Mouse (Mus musculus): ENCODE measurements at regions not wholly inside any gene's neighbourhood (a gene's known extent, or its start where the extent isn't known, plus 50 kb on each side); places are given as distances from the start of the nearest gene placed in this dataset.

DNA sequence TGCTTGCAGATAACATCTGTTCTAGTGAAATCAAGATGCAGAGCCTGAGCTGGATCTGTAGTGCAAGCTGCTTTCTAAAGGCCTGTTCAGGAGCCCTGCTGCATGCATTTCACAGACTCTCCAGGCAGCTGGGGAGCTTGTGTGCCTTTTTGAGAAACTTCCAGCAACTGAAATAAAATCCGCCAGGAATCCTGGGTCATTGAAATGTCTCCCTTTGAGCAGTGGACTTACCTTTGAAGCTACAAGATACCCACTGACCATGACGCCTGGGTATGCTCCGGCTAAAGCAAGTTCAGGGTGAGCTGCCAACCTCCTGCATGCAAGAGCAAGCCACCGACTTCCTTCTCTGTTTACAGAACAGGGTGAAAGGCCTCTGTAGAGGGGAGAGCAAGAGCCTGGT is 278.7 kb downstream of the Cenpw start:
- Histone ChIP-seq H3K27ac (no peak overlapping the region), H3K4me3 (no peak overlapping the region)
- no peak for DNase-seq (ENCODE audit: extremely low spot score in 1 of 2, low spot score in 2 of 2)
- no peak for TF ChIP-seq CTCF (IDR thresholded peaks at IDR 0.05)
- intact Hi-C loops (cut with DNase I): no loop called here

DNA sequence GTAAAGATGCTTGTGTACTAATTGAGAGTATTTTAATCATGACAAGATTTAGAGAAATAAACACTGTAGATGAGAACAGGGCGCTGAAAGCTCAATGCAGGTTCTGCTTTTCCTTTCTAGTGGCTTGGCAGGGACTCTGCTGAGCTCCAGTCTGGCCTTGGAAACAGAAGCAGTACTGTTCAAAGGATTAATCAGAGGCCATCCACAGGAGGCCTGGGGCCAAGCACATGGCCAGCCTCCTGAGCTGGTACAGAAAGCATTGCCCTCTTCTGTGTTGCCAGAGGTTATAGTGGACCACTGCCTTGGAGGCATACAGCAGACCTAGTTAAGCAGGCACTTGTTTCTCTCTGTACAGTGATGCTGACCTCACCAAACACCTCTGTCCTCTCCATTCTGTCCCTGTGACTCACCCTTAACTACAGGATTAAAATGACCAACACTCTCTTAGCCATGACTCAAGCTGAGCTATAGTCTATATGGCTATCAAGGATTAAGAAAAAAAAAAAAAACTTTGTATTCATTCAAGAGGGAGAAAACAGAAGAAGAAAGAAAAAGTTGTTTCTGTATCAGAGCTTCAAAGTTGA is 302.5 kb downstream of the Cenpw start:
- H3K4me3 ChIP-seq: no peak overlapping the region
- H3K27ac ChIP-seq: no peak overlapping the region
- TF ChIP-seq CTCF (IDR thresholded peaks at IDR 0.05): no peak
- peak in 1 of 2 experiments; percentile 29 for DNase-seq (ENCODE audit: extremely low spot score in 1 of 2, low spot score in 2 of 2)
- intact Hi-C loops (cut with DNase I): no loop called here

DNA sequence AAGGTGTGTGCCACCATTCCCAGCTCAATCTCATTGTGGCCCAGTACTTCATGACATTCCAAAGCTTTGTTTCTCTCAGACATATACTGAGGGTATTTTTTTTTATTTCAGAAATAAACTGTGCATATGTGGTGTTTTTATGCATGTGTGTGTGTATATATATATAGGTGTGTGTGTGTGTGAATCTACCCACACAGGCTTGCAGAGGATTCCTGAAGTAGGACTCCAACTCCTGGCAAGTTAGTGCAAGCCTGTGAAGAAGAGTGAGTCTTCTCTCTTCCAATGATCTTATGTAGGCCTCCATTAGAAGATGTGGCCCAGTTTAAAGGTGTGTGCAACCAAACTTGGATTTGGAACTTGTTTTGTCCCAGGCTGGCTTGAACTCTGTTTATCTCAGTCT is 328.9 kb upstream of the Rspo3 start:
- Histone ChIP-seq H3K4me3 (no peak overlapping the region), H3K27ac (no peak overlapping the region)
- intact Hi-C loops (cut with DNase I): no loop called here
- no peak for TF ChIP-seq CTCF (IDR thresholded peaks at IDR 0.05)
- no peak for DNase-seq (ENCODE audit: extremely low spot score in 1 of 2, low spot score in 2 of 2)

DNA sequence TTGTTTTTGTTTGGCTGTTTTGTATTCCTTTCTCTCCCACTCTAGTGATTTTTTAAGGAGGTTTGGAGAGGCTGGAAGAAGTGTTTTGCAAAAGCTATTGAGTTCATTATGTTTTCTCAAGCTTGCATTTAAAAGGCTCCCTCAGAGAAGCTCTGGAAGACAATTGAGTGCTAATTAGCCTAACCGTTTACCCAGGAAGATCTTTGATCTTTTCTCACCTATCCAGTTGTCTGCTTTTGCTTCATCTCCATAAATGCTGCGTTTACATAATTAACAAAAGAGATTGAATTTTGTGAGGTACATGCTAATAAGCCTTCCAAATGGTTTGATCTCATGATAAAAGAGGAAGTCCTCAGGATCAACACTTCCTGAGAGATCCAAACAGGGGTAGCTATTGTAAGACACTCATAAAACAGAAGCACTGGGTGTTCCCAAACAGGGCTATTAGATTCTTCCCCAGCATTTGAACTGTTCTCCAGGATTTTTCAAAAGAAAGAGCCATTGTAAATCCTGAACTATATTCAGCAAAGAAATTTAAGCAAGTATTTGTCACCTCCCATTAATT is 320.2 kb upstream of the Rspo3 start:
- intact Hi-C loops (cut with DNase I): no loop called here
- H3K27ac ChIP-seq: no peak overlapping the region
- DNase-seq (ENCODE audit: extremely low spot score in 1 of 2, low spot score in 2 of 2): no peak
- H3K4me3 ChIP-seq: no peak overlapping the region
- TF ChIP-seq CTCF (IDR thresholded peaks at IDR 0.05): no peak

GRCm38 (mm10) chr10:29852516-29852915 is 316.8 kb upstream of the Rspo3 start:
- no peak for TF ChIP-seq CTCF (IDR thresholded peaks at IDR 0.05)
- intact Hi-C loops (cut with DNase I): no loop called here

DNA sequence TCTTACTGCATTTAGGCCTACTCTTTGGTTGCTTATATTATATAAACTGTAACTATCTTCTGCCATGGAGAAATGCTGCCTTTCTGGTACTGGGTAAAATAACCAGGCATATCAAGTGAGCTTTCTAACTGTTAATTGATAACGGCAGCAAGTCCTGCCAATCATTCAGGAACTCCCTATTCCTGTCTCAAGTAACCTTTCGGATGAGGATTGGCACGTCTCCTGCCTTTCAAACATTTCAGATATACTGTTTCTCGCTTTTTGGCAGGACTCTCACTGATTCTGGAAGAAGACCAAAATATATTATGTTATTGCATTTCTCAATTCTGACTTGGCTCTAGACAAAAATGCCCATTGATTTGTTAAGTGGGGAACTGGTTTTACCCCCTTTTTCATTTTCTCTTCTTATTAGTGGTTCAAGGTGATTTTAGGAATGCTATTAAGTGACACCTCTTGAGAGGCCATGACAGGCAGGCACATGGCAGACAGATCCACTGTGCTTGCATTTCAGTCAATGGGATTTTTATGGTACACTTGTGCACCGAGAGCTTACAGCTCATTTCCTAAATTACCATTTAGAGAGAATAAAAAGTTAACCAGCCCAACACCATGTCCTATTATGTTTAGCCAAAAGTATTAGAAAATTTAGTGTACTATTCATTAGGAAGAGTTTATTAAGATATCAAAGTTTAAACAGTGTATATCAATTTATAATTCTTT is 289.4 kb upstream of the Rspo3 start:
- TF ChIP-seq CTCF (IDR thresholded peaks at IDR 0.05): no peak
- Histone ChIP-seq H3K27ac (peak overlapping the region; percentile 37), H3K4me3 (no peak overlapping the region)
- intact Hi-C loops (cut with DNase I): loop anchor here (2.0 to 10.0 kb wide), 2 partner anchors 286 to 710 kb away; no protein-coding TSS in a partner anchor
- DNase-seq (ENCODE audit: extremely low spot score in 1 of 2, low spot score in 2 of 2): no peak

More at GRCm38 (mm10) chr10:29852516-29852915, 316.8 kb upstream of the Rspo3 start:
- DNase-seq (ENCODE audit: extremely low spot score in 1 of 2, low spot score in 2 of 2): no peak
- Histone ChIP-seq H3K27ac (no peak overlapping the region), H3K4me3 (no peak overlapping the region)

DNA sequence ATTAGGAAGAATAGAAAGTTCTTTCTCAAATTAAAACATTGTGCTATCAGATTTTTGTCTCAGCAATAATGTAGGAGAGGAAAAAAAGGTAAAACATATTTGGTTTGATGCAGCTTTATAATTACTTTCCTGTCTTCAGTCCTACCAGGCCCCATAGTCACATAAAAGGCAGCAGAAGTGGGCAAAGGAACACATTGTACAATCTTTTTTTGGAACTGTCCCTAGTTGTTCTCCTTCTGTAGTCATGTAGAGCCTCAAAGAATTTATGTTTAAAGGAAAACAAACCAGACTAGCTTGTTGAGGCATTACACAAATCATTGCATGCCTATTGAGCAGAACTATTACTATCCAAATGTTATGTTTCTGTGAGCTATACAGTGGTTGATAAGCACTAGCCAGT is 288.7 kb upstream of the Rspo3 start:
- intact Hi-C loops (cut with DNase I): loop anchor here (2.0 to 10.0 kb wide), 2 partner anchors 286 to 710 kb away; no protein-coding TSS in a partner anchor
- Histone ChIP-seq H3K27ac (peak overlapping the region; percentile 37), H3K4me3 (no peak overlapping the region)
- TF ChIP-seq CTCF (IDR thresholded peaks at IDR 0.05): no peak
- DNase-seq (ENCODE audit: extremely low spot score in 1 of 2, low spot score in 2 of 2): no peak

DNA sequence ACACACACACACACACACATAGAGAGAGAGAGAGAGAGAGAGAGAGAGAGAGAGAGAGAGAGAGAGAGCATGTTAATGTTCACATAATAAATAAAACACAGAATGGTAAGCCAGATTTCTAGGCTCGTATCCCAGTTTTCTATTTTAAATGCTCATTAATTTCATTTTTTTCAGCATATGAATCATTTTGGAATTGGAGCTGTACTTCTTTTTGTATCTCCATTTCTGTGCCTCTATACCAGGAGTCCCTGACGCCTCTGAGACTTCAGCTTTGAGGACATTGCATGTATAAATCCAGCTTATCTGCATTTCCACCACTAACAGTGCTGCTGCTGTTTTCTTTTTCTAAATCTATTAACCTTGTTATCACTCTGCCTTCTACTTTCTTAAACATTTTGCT is 287.5 kb upstream of the Rspo3 start:
- Histone ChIP-seq H3K4me3 (no peak overlapping the region), H3K27ac (peak overlapping the region; percentile 37; the same call in 1 of the 2 replicates)
- intact Hi-C loops (cut with DNase I): loop anchor here (10.0 kb wide), 1 partner anchor 712 kb away; no protein-coding TSS in a partner anchor
- no peak for TF ChIP-seq CTCF (IDR thresholded peaks at IDR 0.05)
- DNase-seq (ENCODE audit: extremely low spot score in 1 of 2, low spot score in 2 of 2): no peak

DNA sequence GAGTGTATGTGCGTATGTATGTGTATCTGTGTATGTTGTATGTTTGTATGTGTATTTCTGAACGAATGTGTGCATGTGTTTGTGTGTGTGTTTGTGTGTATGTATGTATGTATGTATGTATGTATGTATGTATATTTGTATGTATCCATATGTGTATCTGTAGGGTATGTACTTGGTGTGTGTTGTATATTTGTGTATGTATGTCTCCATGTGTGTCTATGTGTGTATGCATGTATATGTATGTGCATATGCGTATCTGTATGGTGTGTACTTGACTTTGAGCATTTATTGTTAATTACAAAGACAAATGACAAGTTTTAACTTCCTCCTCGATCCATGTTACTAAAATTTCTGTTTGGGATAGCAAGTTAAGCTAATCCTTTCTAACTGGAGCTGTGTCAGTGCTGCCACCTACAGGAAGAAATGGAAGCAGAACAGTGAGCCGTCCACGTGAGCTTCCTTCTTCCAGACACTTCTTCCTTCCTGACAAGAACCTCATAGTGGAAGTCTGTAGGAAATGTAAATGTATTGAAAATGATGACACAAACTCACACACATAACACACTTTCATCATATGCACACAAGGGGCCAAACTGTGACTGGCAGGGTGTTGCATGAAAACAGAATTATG is 268.4 kb upstream of the Rspo3 start:
- TF ChIP-seq CTCF (IDR thresholded peaks at IDR 0.05): peak; percentile 91
- intact Hi-C loops (cut with DNase I): loop anchor here (1.0 to 10.0 kb wide), 2 partner anchors 272 to 611 kb away; no protein-coding TSS in a partner anchor
- peak; percentile 38 to 63 for DNase-seq (ENCODE audit: extremely low spot score in 1 of 2, low spot score in 2 of 2)
- Histone ChIP-seq H3K4me3 (no peak overlapping the region), H3K27ac (no peak overlapping the region)

DNA sequence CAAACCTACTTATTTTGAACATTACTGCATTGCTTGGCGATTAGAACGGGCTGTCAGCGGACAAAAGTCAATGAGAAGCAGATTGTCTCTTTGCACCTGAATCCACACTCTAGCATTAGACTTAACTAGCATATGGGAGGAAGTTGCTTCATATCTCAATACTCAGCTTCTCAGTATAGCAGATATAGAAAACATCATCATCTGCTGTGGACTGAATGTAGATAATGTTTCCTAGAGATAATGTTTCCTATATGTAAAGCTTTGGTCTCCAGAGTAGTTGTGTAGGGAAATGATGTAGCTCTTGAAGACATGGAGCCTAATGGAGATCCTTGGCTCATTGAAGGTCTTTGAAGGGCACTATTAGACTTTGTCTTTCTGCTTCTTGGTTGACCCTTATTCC is 267.0 kb upstream of the Rspo3 start:
- DNase-seq (ENCODE audit: extremely low spot score in 1 of 2, low spot score in 2 of 2): no peak
- no peak overlapping the region for H3K27ac ChIP-seq
- no peak overlapping the region for H3K4me3 ChIP-seq
- no peak for TF ChIP-seq CTCF (IDR thresholded peaks at IDR 0.05)
- intact Hi-C loops (cut with DNase I): loop anchor here (10.0 kb wide), 1 partner anchor 612 kb away; no protein-coding TSS in a partner anchor

- H3K4me3 ChIP-seq: no peak overlapping the region
- intact Hi-C loops (cut with DNase I): no loop called here
- TF ChIP-seq CTCF (IDR thresholded peaks at IDR 0.05): no peak
- DNase-seq (ENCODE audit: extremely low spot score in 1 of 2, low spot score in 2 of 2): no peak
- H3K27ac ChIP-seq: no peak overlapping the region
Measured at GRCm38 (mm10) chr10:29794663-29795062, 259.0 kb upstream of the Rspo3 start.

All from left cerebral cortex, adult 2 months (tissue).